Mouse (Mus musculus) C2C12 (cell line): ENCODE results near the gene Gm10490. TPM values are rescaled to one million over a fixed set of nuclear protein-coding genes. Genes with fewer than 3 reads are reported as not detected.

Source experiments
- H3K27me3 ChIP-seq: one replicate; pipeline ENCODE4 v1.6.1; 2011; ENCODE audit not compliant: control insufficient read depth, insufficient read depth, insufficient read length
- H3K36me3 ChIP-seq: one replicate; pipeline ENCODE4 v1.6.1; 2011; ENCODE audit not compliant: control insufficient read depth, insufficient read depth
- H3K4me3 ChIP-seq: one replicate; pipeline ENCODE4 v1.5.1; 2011; ENCODE audit warnings: mild to moderate bottlenecking, control low read depth; ENCODE audit not compliant: poor library complexity, insufficient read depth, severe bottlenecking
- H3K79me2 ChIP-seq: one replicate; pipeline ENCODE4 v1.6.1; 2011; ENCODE audit not compliant: control insufficient read depth, insufficient read depth
- H3K79me3 ChIP-seq: one replicate; pipeline ENCODE4 v1.6.1; 2011; ENCODE audit warnings: low read depth, control low read depth
- H3ac ChIP-seq: one replicate; pipeline ENCODE3; 2011; ENCODE audit warnings: low read depth; ENCODE audit not compliant: control insufficient read depth, insufficient read length
- CEBPB ChIP-seq: IDR thresholded peaks from one replicate; pipeline ENCODE4 v1.6.1; 2011; ENCODE audit warnings: low read depth, mild to moderate bottlenecking, control low read depth, moderate library complexity
- CTCF ChIP-seq: IDR thresholded peaks from one replicate; pipeline ENCODE4 v1.5.1; 2011; ENCODE audit not compliant: control insufficient read depth, insufficient read depth, insufficient read length
- FOSL1 ChIP-seq: IDR thresholded peaks from one replicate; pipeline ENCODE4 v1.8.0; 2011; ENCODE audit warnings: mild to moderate bottlenecking, low read length; ENCODE audit not compliant: poor library complexity, insufficient read depth, severe bottlenecking
- MAX ChIP-seq: IDR thresholded peaks from one replicate; pipeline ENCODE4 v1.6.1; 2011; ENCODE audit warnings: mild to moderate bottlenecking, control low read depth
- MYOD1 ChIP-seq: IDR thresholded peaks from one replicate; pipeline ENCODE4 v1.6.1; 2011; ENCODE audit warnings: low read depth; ENCODE audit not compliant: control insufficient read depth, insufficient read length
- MYOG ChIP-seq: IDR thresholded peaks from one replicate; pipeline ENCODE4 v1.6.1; 2011; ENCODE audit not compliant: control insufficient read depth, insufficient read length; ENCODE audit errors: extremely low read depth
- USF1 ChIP-seq: IDR thresholded peaks from one replicate; pipeline ENCODE4 v1.6.1; 2011; ENCODE audit warnings: low read depth, mild to moderate bottlenecking, control low read depth, moderate library complexity
- polyA plus RNA-seq: library from polyadenylated mRNA; unstranded; fragments of >200 nt; fragmentation: generic; extraction: Trizol; gene quantifications from one replicate; pipeline ENCODE4 v1.2.1, GENCODE M21; 2012; ENCODE audit warnings: missing spikeins

The Gm10490 gene
- polyA plus RNA-seq, 1 experiment = 0.27 TPM

GRCm38 (mm10) chrX:7958868-7959267 lies 49.5 kb downstream of the Gm10490 start:
- TF ChIP-seq FOSL1 (no peak), CTCF (no peak), MAX (no peak), MYOD1 (no peak), USF1 (no peak), MYOG (no peak), CEBPB (no peak)
- H3ac ChIP-seq = no peak overlapping the region
- H3K79me2 ChIP-seq = no peaks in the 10 kb centered on the region

More at GRCm38 (mm10) chrX:7958868-7959267, 49.5 kb downstream of the Gm10490 start:
- Histone ChIP-seq H3K27me3 (no peaks in the 10 kb centered on the region), H3K36me3 (no peaks in the 10 kb centered on the region), H3K79me3 (no peaks in the 10 kb centered on the region), H3K4me3 (no peak overlapping the region)

Other genes starting within 250 kb of the Gm10490 start
- 549 TPM for gene Plp2, start 238.2 kb upstream of the Gm10490 start, polyA plus RNA-seq
- gene Magix, start 228.3 kb upstream of the Gm10490 start, polyA plus RNA-seq = 0.08 TPM
- gene Gpkow, start 212.4 kb upstream of the Gm10490 start, polyA plus RNA-seq = 15.7 TPM
- 18.4 TPM for gene Wdr45, start 195.2 kb upstream of the Gm10490 start, polyA plus RNA-seq
- gene Gm45208, start 187.3 kb upstream of the Gm10490 start, polyA plus RNA-seq = 0.22 TPM
- gene Praf2, start 181.1 kb upstream of the Gm10490 start, polyA plus RNA-seq = 93.9 TPM
- gene Ccdc120, start 158.6 kb upstream of the Gm10490 start, polyA plus RNA-seq = 9.4 TPM
- 46.7 TPM for gene Tfe3, start 147.0 kb upstream of the Gm10490 start, polyA plus RNA-seq
- 17.9 TPM for gene Gripap1, start 119.8 kb upstream of the Gm10490 start, polyA plus RNA-seq
- gene Kcnd1, start 87.3 kb upstream of the Gm10490 start, polyA plus RNA-seq = 0.11 TPM
- gene Otud5, start 68.2 kb upstream of the Gm10490 start, polyA plus RNA-seq = 32.0 TPM
- 2.4 TPM for gene Pim2, start 31.3 kb upstream of the Gm10490 start, polyA plus RNA-seq
- 20.6 TPM for gene Slc35a2, start 25.5 kb upstream of the Gm10490 start, polyA plus RNA-seq
- 79.2 TPM for gene Pqbp1, start 10.3 kb upstream of the Gm10490 start, polyA plus RNA-seq
- 43.1 TPM for gene Timm17b, start 10.2 kb upstream of the Gm10490 start, polyA plus RNA-seq
- gene Gm10491, start 1.7 kb upstream of the Gm10490 start, polyA plus RNA-seq = not detected
- gene Pcsk1n, start 10.3 kb downstream of the Gm10490 start, polyA plus RNA-seq = not detected
- gene Eras, start 19.1 kb downstream of the Gm10490 start, polyA plus RNA-seq = not detected
- gene Hdac6, start 38.3 kb downstream of the Gm10490 start, polyA plus RNA-seq = 19.0 TPM
- 0.02 TPM for gene Gata1, start 68.5 kb downstream of the Gm10490 start, polyA plus RNA-seq
- gene Glod5, start 109.0 kb downstream of the Gm10490 start, polyA plus RNA-seq = not detected
- 106 TPM for gene Suv39h1, start 165.2 kb downstream of the Gm10490 start, polyA plus RNA-seq
- 0.74 TPM for gene Was, start 181.0 kb downstream of the Gm10490 start, polyA plus RNA-seq
- gene Wdr13, start 223.3 kb downstream of the Gm10490 start, polyA plus RNA-seq = 11.1 TPM
- gene Rbm3, start 236.3 kb downstream of the Gm10490 start, polyA plus RNA-seq = 537 TPM